Mouse (Mus musculus) ES-Bruce4 (cell line): ENCODE results near the gene St6galnac3.

Experiments
- CTCF ChIP-seq: IDR thresholded peaks from one replicate; pipeline ENCODE4 v1.8.1; 2011; ENCODE audit warnings: low read depth, low read length
- POLR2A ChIP-seq: IDR thresholded peaks from one replicate; pipeline ENCODE4 v1.8.1; 2011; ENCODE audit warnings: low read length; ENCODE audit not compliant: insufficient read depth

DNA sequence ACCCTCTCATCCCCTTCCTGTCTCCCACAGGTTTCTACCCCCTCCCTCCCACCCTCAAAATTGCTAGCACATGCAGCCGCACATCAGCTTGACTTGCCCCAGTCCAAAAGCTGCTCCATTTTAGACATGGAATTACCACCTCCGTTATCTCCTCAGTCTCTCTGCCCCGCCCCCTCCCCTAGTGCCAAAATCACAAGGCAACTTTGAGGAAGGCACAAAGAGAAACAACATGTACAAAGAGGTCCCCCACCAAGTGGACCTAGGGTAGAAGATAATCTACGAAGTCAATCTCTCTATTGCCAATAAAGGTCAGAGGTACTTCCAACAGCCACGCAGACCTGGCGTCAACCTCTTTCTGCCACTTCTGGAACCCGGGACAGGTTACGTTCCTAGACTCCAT, 6.2 kb downstream of the St6galnac3 start:
- TF ChIP-seq CTCF (no peak), POLR2A (no peak)
